Mouse (Mus musculus) spleen, embryonic (tissue): ENCODE measurements at regions not wholly inside any gene's neighbourhood (a gene's known extent, or its start where the extent isn't known, plus 50 kb on each side); places are given as distances from the start of the nearest gene placed in this dataset.

Source experiments
- CTCF ChIA-PET: fragments of 350-600 bp; sonication (Branson Sonifier 250); formaldehyde crosslinking; loops from one replicate; lab custom pipeline; 2022; lab: Charles Lee

DNA sequence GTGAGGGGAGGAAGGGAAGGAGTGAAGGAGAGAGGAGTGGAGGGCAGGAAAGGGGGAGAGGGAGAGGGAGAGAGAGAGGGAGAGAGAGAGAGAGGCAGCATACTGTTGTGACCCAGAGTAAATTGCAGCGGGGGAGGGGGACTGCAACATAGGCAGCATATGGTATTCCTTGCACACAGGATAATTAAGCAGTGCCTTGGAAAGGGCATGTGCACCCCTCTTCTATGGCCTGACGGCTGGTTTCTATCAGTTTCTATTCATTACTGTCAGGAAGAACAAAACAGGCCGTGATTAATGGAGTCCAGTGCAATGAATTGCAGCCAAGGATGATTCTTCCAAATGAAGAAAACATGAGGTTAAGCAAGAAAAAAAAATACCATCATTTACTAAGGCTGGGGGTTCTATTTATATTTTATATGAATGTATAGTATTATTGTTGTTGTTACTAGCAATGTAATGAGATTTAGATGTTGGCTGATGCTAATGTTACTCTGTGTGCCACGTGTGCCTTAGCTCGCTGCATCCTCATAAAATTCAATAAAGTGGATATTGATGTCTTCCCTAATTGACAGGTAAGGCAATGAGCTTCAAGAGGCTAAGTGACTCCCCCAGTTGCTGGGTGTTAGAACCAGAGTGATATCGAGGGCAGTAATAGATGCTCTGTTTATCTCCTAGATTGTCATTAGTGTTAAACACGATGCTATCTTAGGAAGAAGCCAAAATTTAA, 181.3 kb downstream of the Gm19935 start:
- CTCF ChIA-PET = no interaction called here

DNA sequence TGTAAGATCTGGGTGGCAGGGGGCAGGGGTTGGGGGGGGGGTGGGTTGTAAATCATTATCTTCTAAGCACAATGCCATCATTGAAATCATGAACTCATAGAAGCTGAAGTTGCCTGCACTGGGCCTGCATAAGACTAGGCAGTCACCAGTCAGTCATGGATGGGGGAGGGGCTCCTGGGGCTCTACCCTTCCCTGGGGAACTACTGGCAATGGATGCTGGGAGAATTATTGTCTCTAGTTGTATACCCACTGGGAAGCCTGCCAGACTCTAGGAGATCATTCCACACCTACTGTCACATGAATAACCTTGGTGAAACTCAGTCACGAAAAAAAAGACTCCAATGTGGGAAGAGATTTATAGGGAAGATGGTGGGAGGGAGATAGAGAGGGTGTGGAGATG, 186.4 kb downstream of the Gm19935 start:
- CTCF ChIA-PET = no interaction called here

DNA sequence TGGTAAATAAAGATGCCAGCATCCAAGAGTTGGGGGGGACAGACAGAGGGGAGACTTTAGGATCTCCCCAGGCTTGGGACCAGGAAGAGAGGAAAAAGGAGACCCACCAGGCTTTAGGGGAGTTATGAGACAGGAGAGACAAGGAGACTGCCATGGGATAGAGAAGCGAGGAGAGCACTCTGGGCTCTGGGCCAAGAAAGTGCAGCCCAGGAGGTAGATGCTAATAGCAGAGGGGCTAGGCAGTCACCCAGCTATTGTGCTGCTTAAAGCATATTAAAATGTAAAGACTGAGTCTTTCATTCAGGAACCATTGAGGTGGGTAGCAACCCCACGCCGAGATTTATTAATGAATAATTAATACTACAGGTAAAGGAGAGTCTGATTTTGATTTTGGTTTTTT, 208.8 kb downstream of the Gm19935 start:
- CTCF ChIA-PET = no interaction called here

DNA sequence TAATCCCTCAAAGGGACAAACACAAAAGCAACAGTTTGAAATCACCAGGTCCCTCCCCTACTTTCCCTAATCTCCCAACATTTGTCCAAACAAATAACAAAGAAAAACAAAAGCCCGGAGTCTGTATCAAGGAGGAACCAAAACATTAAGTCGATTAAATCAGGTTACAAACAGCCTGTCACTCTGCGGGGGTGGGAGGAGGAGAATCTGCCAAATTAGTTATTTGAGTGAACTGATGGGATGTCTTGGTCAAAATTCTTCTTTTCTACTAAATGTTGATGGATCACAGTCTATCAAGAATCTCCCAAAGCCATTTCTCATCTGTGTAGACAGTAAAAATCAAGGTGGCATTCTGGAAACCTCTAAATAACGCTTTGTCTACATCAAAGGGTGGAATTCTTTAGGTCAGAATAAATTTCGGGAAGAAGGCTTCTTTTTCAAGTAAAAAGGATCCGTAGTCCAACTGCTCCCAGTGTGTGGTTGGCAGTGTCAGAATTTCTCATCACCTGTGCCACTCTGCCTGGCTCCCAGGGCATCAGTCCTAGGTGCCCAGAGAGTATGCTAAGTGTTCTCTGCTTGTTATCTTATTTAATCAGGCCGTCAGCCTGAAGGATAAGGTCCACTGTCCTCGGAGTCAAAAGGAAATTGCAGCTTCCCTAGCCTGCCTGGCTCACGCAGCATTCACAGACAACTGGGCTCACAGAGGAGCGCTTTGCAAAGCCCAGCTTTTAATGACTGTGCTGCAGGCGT, 216.1 kb downstream of the Gm19935 start:
- CTCF ChIA-PET = no interaction called here

DNA sequence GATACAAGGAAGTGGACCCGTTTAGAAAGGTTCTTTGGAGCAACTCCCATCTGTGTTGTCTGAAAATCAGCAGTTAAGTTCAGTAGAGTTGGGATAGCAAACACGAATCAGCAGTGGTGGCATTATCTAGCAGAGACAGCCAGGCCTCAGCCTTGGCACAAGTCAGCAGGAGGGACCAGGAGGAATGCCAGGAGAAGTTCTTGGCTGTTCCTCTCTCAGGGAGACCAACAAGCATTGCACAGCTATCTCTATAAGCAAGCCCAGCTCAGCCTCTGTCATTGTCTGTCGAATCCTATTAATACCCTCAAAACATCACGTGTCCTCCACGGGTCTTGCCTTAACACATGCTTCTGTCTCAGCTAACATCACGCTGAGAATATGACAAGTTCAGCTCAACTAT, 219.8 kb downstream of the Gm19935 start:
- CTCF ChIA-PET = no interaction called here

DNA sequence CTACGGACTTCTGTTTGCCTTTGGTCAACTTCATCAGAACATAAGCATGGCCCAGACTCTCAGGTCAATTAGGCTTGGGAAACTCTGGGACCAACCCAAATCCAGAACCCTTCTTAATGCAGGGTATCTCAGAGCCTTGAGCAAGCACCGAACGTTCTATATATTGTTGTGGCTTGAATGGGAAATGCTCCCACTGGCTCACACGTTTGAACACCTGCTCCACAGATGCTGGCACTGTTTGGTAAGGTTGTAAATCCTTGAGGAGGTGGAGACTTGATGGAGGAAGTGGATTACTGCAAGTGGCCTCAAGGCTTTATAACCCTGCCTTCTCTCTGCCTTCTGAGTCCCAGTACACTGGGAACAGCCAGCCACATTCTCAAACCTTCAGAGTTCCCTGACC, 231.3 kb upstream of the Tox3 start:
- CTCF ChIA-PET = no interaction called here

DNA sequence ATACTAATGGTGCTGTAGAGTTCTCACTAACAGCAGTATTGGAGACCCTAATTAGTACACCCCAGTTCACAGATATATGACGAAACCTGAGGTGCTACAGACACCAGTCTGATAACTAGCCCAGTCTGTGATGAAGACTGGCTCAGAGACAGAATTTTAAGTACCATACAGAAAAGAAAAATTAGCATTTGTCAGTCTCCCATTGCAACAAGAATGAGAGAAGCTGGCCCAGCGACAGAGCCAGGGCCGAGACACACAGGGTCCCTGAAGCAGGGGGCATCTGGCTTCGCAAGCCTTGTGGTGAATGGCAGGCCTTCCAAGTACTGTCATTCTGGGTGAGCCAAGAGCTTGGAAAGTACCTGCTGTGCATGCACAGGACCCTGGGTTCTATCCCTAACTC, 228.8 kb upstream of the Tox3 start:
- CTCF ChIA-PET = no interaction called here

DNA sequence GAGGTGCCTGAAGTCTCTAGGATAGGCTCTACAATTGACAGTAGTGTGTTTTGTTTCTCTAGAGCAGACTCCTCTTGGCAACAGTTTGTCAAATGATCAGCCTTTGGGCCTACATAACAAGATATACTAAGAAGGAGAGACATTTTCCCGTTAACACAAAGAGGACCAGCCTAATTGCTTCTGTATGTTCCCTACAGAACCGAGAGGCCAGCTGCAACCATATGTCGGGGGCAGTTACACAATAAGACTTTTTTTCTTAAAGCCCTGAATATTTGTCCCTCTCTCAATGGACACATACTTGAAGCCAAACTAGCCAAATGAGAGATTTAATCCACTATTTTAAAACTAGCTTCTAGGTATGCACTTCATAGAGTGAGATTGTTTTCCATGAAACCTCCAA, 226.5 kb upstream of the Tox3 start:
- CTCF ChIA-PET = no interaction called here

DNA sequence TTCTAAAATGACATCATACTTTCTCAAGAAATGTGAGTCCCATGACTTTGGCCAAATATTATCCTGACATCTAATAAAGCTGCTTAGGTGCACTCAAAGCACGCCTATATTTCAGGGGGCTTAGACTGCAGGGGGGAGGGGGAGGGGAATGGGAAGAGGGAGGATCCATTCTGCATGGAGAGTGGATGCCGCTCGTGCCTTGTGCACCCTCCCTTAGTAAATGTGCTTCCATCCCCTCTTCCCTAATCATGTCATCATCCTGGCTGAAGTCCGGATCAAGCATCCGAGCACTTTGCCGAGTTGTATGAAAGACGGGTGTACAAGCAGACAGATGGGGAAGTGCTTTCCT, 207.9 kb upstream of the Tox3 start:
- CTCF ChIA-PET = no interaction called here

DNA sequence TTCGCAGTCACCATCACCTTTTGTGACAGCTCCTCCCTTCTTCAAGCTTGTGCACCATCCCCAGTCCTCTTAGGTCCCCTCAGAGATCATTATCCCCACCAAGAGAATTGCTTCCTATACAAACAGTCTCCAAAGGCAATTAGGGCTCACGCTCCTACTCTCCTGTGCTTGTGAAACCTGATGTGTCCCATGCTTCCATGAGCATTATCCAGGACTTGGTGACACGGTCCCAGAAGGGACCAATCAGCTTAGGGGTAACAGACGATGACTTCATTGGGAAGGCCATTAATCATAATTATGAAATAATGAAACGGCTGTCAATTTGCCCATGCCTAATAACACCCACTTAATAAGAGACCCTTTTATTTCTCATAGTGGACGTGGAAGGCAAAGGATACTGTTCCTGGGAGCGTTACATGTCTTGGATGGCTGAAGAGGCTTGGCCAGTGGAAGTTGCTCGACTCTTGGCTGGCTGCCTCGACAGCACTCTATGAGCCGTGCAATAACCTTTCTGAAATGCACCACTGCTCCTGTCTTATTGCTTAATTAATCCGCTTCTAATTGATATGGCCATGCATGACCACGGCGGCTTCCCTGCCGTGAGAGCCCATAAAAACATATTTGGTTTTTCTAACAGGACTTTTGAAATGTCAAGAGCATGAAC, 207.4 kb upstream of the Tox3 start:
- CTCF ChIA-PET = no interaction called here

DNA sequence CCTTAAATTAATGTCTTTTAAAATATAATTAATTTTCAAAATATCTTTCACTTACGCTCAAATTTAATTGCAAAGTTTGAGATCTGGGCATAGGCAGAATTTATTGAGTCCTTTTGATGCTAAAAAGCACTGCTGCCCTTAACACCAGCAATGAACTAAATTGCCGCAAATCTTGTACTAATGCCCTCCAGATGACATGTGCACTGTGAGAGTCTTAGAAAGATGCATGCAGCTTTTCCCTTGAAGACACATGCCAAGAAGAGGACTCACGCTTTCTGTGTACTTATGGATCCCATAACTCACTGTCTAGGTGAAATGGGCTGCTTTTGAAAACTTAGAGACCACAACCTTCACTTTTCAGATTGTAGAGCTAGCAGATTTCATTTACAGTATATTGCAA, 199.1 kb upstream of the Tox3 start:
- CTCF ChIA-PET = no interaction called here

DNA sequence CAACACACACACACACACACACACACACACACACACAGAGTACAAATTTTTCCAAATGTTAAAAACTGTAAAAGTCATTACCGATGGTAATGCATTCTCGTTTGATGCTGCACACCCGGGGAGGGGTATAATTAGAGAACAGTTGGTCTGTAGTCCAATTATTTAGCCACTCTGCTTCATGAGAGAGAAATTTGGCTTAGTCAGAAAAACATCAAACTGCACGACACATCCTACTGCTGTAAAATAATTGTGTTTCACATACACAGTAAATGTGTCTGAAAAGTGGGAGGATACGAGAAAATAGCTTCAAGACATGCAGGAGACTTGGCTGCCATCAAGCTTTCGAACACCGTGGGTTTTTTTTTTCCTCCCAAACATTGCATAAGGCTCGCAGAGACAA, 194.5 kb upstream of the Tox3 start:
- CTCF ChIA-PET = no interaction called here

DNA sequence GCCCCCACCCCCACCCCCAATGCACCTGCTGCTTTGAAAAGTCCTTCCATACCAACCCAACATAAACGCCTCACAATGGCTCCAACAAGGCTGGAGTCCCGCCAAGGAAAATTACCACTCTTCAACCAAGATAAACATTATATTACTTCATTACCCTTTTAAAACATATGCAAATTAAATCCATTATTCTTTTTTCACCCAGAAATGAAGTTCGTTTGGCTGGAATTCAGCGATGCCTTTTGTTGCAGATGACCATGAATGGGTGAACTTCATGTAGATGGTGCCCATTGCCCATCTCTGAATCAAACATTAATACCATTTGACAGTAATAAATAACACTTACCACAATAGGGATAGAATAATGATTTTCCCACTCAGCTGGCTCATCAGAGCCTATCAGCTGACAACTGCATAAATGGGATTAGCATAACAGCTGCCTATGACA, 188.1 kb upstream of the Tox3 start:
- CTCF ChIA-PET = no interaction called here

DNA sequence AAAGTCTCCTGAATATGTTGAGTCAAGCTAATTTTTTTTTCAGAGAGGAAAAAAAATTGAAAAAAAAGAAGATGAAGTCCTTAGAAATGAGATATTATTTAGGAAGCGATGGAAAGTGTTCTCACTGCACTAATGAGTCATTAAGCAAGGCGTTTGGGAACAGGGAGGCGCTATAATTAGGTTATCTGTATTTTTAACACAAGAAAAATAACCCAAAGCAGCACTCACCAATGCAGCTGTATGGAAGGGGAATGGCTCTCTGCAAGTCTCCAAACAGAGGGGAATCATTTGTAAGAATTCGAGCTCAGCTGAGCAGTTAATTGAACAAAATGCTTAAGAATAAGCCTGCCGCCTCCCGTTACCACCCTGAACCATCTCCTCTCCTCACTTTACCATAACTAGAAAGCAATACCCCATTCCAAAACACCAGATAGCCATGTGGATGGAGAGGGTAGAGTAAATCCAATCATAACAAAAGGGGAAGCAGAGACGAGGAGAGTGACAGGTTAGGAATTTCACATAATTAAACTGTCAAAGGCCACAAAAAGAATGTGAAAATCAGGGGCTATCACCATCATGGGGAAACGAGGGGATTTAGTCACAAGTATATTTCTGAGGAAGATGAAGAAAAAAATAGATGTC, 187.5 kb upstream of the Tox3 start:
- CTCF ChIA-PET = no interaction called here

DNA sequence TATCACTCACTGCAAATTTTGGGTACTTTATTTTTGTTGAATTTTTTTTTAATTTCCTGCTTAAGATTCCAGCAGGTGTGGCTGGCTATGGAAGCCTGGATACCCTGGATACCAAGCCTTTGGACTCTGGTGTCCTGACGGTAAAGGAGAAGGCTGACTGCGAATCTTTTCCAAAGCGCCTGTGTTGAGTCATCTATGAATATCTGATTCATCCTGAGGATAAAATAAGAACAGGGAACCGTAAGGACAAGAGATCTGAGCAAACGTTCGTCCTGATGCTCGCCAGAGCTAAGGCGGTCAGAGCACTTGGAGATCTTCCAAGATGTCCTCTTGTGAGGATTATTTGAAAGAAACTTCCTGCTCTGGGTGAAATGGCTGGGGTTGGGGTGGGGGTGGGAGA, 173.2 kb upstream of the Tox3 start:
- CTCF ChIA-PET = no interaction called here

DNA sequence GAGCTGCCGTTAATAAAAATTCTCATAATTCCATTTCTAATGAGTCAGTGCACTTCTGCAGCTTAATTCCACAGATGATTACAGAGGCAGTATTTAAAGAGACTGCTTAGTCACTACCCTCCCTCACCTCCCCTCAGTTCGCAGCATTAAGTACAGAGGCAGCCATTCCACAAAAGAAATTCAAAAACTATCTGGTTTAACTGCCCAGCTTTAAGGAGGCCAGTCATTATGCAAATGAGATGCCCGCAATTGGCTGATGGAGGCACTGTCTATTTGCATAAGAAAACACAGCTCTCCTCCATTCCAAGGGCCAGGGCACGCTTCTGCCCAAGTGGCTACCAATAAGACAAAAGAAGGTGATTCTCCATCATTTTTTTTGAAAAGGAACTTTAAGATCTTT, 172.0 kb upstream of the Tox3 start:
- CTCF ChIA-PET = interaction anchor here (0.5 kb wide), 1 partner anchor 49 kb away, joined by 3 read pairs; no protein-coding TSS in a partner anchor

DNA sequence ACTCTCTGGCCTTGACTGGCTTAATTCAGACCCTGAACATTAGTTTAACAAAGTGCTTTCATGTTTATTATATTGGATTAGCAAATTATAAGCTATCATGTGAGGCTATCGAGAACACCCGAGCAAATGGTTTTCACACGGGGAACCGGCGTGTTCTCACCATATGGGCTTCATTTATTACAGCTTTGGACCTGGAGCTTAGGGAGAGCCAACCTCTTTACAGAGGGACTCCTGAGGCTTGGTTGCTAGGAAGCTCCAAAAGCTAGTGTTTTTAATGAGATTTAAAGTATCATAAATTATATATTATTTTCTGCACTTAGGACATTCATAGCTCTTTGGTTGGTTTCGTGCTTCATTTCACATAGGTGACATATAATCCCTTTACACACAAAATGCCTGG, 171.4 kb upstream of the Tox3 start:
- CTCF ChIA-PET = interaction anchor here (0.5 kb wide), 1 partner anchor 49 kb away, joined by 3 read pairs; no protein-coding TSS in a partner anchor

DNA sequence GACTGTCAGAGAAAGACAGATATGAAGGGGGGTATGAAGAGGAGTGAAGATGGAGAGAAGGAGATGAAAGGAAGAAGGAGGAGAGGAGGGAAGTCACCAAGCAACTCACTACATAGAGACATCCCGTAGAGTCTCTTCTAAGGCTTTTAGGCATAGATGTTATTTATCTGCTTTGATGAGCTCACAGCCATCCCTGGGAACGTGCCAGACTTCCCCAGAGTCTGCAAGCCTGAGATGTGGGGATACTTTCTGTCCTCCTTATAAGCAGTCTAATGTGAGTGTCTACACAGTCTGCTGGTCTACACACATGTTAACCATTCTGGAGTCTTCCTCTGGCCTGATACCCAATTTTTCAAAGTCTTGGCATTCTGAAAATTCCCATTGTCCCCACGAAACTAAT, 166.0 kb upstream of the Tox3 start:
- CTCF ChIA-PET = no interaction called here

DNA sequence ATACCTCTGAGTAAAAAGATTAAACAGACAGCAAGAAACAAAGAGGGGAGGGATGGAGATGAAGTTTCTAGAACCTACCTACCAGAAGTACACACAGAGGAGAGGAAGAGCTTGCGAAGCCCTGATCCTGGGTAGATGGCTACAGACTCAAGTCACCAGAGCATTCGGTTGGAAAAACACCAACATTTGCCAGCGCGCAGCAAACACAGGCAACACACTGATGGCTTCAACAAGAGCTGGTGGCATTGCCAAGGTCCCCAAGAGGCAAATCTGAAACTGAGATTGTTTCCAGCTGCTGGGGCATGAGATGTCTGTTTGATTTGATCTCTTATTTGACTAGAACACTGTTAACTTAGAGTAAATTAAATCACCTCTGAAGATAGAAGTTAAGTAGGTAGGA, 165.5 kb upstream of the Tox3 start:
- CTCF ChIA-PET = no interaction called here

DNA sequence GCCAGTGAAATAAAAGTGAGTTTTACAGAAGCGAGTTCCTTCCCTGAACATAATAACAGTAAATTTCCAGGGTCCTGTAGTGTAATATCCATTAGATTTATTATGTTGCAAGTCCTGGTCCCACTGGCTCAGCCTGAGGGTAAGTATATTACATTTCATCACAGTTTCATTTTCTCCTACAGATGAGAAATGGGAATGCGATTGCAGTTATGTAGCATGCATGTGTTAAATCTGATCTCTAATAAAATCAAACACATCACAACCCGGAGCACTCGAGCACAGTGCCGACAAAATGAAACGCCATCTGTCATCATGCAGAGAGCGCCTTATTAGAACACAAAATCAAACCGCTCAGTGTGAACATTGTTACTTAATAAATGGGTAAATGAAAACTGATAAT, 165.0 kb upstream of the Tox3 start:
- CTCF ChIA-PET = no interaction called here

DNA sequence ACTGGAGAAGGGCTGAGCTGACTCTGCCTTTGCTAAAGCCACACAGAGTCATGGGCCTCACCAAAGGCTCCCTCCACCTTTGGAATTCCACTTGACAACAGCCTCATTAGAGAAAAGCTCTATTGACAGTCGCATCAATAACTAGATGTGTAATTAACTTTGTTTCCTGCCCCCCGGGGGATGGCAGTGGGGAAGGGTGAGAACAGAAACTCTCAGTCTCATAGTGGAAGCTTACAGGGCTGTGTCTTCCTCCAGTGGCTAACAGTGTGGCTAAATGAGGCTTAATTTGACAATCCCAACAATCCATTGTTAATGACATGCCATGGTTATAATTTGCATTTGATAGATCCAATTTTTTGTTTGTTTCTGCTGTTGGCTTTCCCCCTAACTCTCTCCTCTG, 164.5 kb upstream of the Tox3 start:
- CTCF ChIA-PET = no interaction called here

DNA sequence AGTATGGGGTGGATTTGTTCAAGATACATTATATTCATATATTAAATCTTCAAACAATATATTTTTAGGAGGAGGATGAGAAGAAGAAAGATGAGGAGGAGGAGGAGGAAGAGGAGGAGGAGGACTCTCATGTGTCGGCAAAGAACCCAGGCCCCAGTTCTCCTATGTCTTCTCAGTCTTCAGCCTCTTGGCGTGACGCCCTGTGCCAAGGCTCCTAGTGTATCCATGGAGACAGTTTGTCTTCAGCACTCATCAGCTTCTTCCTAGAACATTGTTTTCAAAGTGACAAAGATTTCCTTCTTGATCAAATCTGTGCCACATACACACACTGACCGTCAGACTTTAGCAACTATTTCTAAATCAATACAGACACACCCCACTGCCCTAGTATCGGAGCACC, 156.4 kb upstream of the Tox3 start:
- CTCF ChIA-PET = no interaction called here
